Mouse (Mus musculus) lung, embryonic 14.5 days (tissue): ENCODE results near the gene Ubald2. TPM values are rescaled to one million over a fixed set of nuclear protein-coding genes. Genes with fewer than 3 reads are reported as not detected.
"Not testable (repeated sequence)": the region's sequence is repeated elsewhere in the genome, so short reads cannot be mapped to it uniquely, and the experiment has no call there.

Experiments used
- ATAC-seq: fragments of 200-750 bp; cut with Nextera tagmentation; 2 replicates; pipeline ENCODE4 v1.8.0; 2017; ENCODE audit warnings: mild to moderate bottlenecking, moderate TSS enrichment, moderate library complexity; ENCODE audit not compliant: insufficient read depth
- DNase-seq: peaks from one replicate; pipeline ENCODE4 v3.0.0-alpha.2; 2015
- H3K27ac ChIP-seq: fragments of 300-500 bp; sonication (generic); 2 replicates; pipeline ENCODE4 v1.5.1; 2014; ENCODE audit warnings: low read depth, mild to moderate bottlenecking, moderate library complexity
- H3K27me3 ChIP-seq: fragments of 300-500 bp; sonication (generic); 2 replicates; pipeline ENCODE4 v1.6.1; 2014; ENCODE audit warnings: low read length, control low read depth; ENCODE audit not compliant: insufficient read depth
- H3K36me3 ChIP-seq: fragments of 300-500 bp; sonication (generic); 2 replicates; pipeline ENCODE4 v1.6.1; 2014; ENCODE audit warnings: control low read depth; ENCODE audit not compliant: insufficient read depth
- H3K4me1 ChIP-seq: fragments of 300-500 bp; sonication (generic); 2 replicates; pipeline ENCODE4 v1.6.1; 2014; ENCODE audit warnings: antibody characterized with exemption, control low read depth; ENCODE audit not compliant: insufficient read depth
- H3K4me2 ChIP-seq: fragments of 300-500 bp; sonication (generic); 2 replicates; pipeline ENCODE4 v1.6.1; 2014; ENCODE audit warnings: mild to moderate bottlenecking
- H3K4me3 ChIP-seq: fragments of 300-500 bp; sonication (generic); 2 replicates; pipeline ENCODE4 v1.5.1; 2014; ENCODE audit warnings: low read depth, low read length
- H3K9ac ChIP-seq: fragments of 300-500 bp; sonication (generic); 2 replicates; pipeline ENCODE4 v1.6.1; 2014
- H3K9me3 ChIP-seq: fragments of 300-500 bp; sonication (generic); 2 replicates; pipeline ENCODE4 v1.6.1; 2016; ENCODE audit warnings: low read depth, low read length, control low read depth
- CTCF ChIP-seq: IDR thresholded peaks from 2 replicates; pipeline ENCODE4 v1.5.1; 2016; ENCODE audit warnings: antibody characterized with exemption, low read depth
- WGBS: fragments of 180-500 bp; shearing (Covaris S2); extraction: QIAGEN DNeasy Blood & Tissue Kit; methylation state at CpG from one replicate; pipeline ENCODE4 v1.1.7; 2014; 5-methylcytosine and 5-hydroxymethylcytosine counted together
- polyA plus RNA-seq: library from polyadenylated mRNA; unstranded; fragments of >200 nt; fragmentation: Nextera tagmentation; extraction: Ambion mirVana; gene quantifications from 2 replicates; pipeline ENCODE4 v1.2.1, GENCODE M21; 2014

Ubald2 gene
- polyA plus RNA-seq, 1 experiment from 2014 or later = 64.9 TPM

- no peaks in the 10 kb centered on the region for H3K9me3 ChIP-seq
- no peak for ATAC-seq
- no peak overlapping the region for H3K4me3 ChIP-seq
- WGBS = 68% methylated on average over 10 of the region's 10 CpGs
- TF ChIP-seq CTCF = no peak
- H3K27me3 ChIP-seq = no peaks in the 10 kb centered on the region
- DNase-seq = no peak
- H3K4me1 ChIP-seq = no peaks in the 10 kb centered on the region
- no peak overlapping the region for H3K4me2 ChIP-seq
- no peaks in the 10 kb centered on the region for H3K36me3 ChIP-seq
- no peak overlapping the region for H3K9ac ChIP-seq
- no peak overlapping the region for H3K27ac ChIP-seq
These were observed 9.9 kb upstream of the Ubald2 start for GRCm38 (mm10) chr11:116423782-116424620.

GRCm38 (mm10) chr11:116424621-116425407 lies 9.1 kb upstream of the Ubald2 start:
- H3K4me3 ChIP-seq = no peak overlapping the region
- WGBS = 41% methylated on average over 8 of the region's 8 CpGs
- no peaks in the 10 kb centered on the region for H3K9me3 ChIP-seq
- no peak for TF ChIP-seq CTCF
- H3K36me3 ChIP-seq = no peaks in the 10 kb centered on the region
- ATAC-seq = no peak
- H3K9ac ChIP-seq = no peak overlapping the region
- no peaks in the 10 kb centered on the region for H3K4me1 ChIP-seq
- H3K4me2 ChIP-seq = no peak overlapping the region
- H3K27ac ChIP-seq = no peak overlapping the region
- no peak for DNase-seq
- no peaks in the 10 kb centered on the region for H3K27me3 ChIP-seq

- H3K9me3 ChIP-seq, H3K27ac ChIP-seq, H3K36me3 ChIP-seq, DNase-seq, ATAC-seq, H3K9ac ChIP-seq, H3K4me1 ChIP-seq, H3K27me3 ChIP-seq, H3K4me2 ChIP-seq, H3K4me3 ChIP-seq: not testable (repeated sequence)
- 79% methylated on average over 11 of the region's 11 CpGs for WGBS
These were observed 7.6 kb upstream of the Ubald2 start for GRCm38 (mm10) chr11:116426328-116426727.

GRCm38 (mm10) chr11:116426852-116427575 lies 6.9 kb upstream of the Ubald2 start:
- no peak overlapping the region for H3K4me2 ChIP-seq
- TF ChIP-seq CTCF = no peak
- H3K4me3 ChIP-seq = no peak overlapping the region
- H3K36me3 ChIP-seq = no peaks in the 10 kb centered on the region
- ATAC-seq (no peak), DNase-seq (no peak)
- no peak overlapping the region for H3K9ac ChIP-seq
- H3K27me3 ChIP-seq = no peaks in the 10 kb centered on the region
- no peaks in the 10 kb centered on the region for H3K9me3 ChIP-seq
- no peak overlapping the region for H3K27ac ChIP-seq
- WGBS = 59% methylated on average over 6 of the region's 6 CpGs
- no peaks in the 10 kb centered on the region for H3K4me1 ChIP-seq

- no peak for DNase-seq
- no peaks in the 10 kb centered on the region for H3K36me3 ChIP-seq
- ATAC-seq = no peak
These were observed 4.7 kb upstream of the Ubald2 start for GRCm38 (mm10) chr11:116428872-116429859.

More at GRCm38 (mm10) chr11:116428872-116429859, 4.7 kb upstream of the Ubald2 start:
- Histone ChIP-seq H3K9me3 (no peaks in the 10 kb centered on the region), H3K4me2 (no peak overlapping the region), H3K4me1 (no peaks in the 10 kb centered on the region), H3K27ac (peak overlapping the region; percentile 26), H3K4me3 (no peak overlapping the region), H3K27me3 (no peaks in the 10 kb centered on the region), H3K9ac (no peak overlapping the region; the same call in 1 of the 2 replicates)
- no peak for TF ChIP-seq CTCF
- WGBS = 31% methylated on average over 12 of the region's 13 CpGs
